Mouse (Mus musculus) CH12.LX (cell line): Measurements from ENCODE around the gene Ptprm.

Experiments
- BHLHE40 ChIP-seq: IDR thresholded peaks from 2 replicates; pipeline ENCODE4 v1.6.1; 2011; ENCODE audit warnings: mild to moderate bottlenecking, low read depth, low read length, improper control_type of control experiment
- CTCF ChIP-seq, 2 experiments: IDR thresholded peaks in 1 of 2; conservative IDR thresholded peaks in 1 of 2; 2 replicates each; pipeline ENCODE4 v1.5.1; 2011 to 2012; ENCODE audit warnings: low read depth in 2 of 2, low read length in 2 of 2, improper control_type of control experiment in 1 of 2, inconsistent platforms in 1 of 2, mild to moderate bottlenecking in 1 of 2, moderate library complexity in 1 of 2
- ZKSCAN1 ChIP-seq: IDR thresholded peaks from 2 replicates; pipeline ENCODE4 v1.6.1; 2012; ENCODE audit warnings: low read depth, inconsistent platforms, low read length, improper control_type of control experiment, borderline replicate concordance

GRCm38 (mm10) chr17:67287501-67287900 is 66.8 kb downstream of the Ptprm start:
- TF ChIP-seq ZKSCAN1 (no peak), BHLHE40 (no peak), CTCF (conservative IDR thresholded peaks at IDR 0.05 in 1 of 2, IDR thresholded peaks at IDR 0.05 in 1 of 2; ENCODE audit: low read depth in 2 of 2, low read length in 2 of 2) (no peak)
